Mouse (Mus musculus) embryonic facial prominence, embryonic 13.5 days (tissue): ENCODE results near the gene Trmu. TPM values are rescaled to one million over a fixed set of nuclear protein-coding genes. Genes with fewer than 3 reads are reported as not detected.

Source experiments
- ATAC-seq: fragments of 200-750 bp; cut with Nextera tagmentation; 2 replicates; pipeline ENCODE4 v1.8.0; 2017; ENCODE audit warnings: low read depth; ENCODE audit not compliant: insufficient number of reproducible peaks, insufficient read depth, low FRiP score, low TSS enrichment
- H3K27ac ChIP-seq: fragments of 300-500 bp; sonication (generic); 2 replicates; pipeline ENCODE4 v1.5.1; 2015; ENCODE audit warnings: moderate library complexity, mild to moderate bottlenecking, inconsistent platforms
- H3K27me3 ChIP-seq: fragments of 300-500 bp; sonication (generic); 2 replicates; pipeline ENCODE4 v1.6.1; 2015; ENCODE audit warnings: mild to moderate bottlenecking, inconsistent platforms
- H3K36me3 ChIP-seq: fragments of 300-500 bp; sonication (generic); 2 replicates; pipeline ENCODE4 v1.6.1; 2015; ENCODE audit warnings: mild to moderate bottlenecking, inconsistent platforms
- H3K4me1 ChIP-seq: fragments of 300-500 bp; sonication (generic); 2 replicates; pipeline ENCODE4 v1.6.1; 2015; ENCODE audit warnings: inconsistent platforms
- H3K4me2 ChIP-seq: fragments of 300-500 bp; sonication (generic); 2 replicates; pipeline ENCODE4 v1.6.1; 2015; ENCODE audit warnings: moderate library complexity, mild to moderate bottlenecking, inconsistent platforms
- H3K4me3 ChIP-seq: fragments of 300-500 bp; sonication (generic); 2 replicates; pipeline ENCODE4 v1.5.1; 2015; ENCODE audit warnings: mild to moderate bottlenecking, inconsistent platforms
- H3K9ac ChIP-seq: fragments of 300-500 bp; sonication (generic); 2 replicates; pipeline ENCODE4 v1.6.1; 2015; ENCODE audit warnings: mild to moderate bottlenecking, inconsistent platforms
- H3K9me3 ChIP-seq: fragments of 300-500 bp; sonication (generic); 2 replicates; pipeline ENCODE4 v1.6.1; 2016; ENCODE audit warnings: inconsistent platforms
- WGBS: fragments of 180-500 bp; shearing (Covaris S2); methylation state at CpG from one replicate; pipeline ENCODE4 v1.1.7; 2015; ENCODE audit warnings: mixed read lengths; 5-methylcytosine and 5-hydroxymethylcytosine counted together
- polyA plus RNA-seq: library from polyadenylated mRNA; unstranded; fragments of >200 nt; fragmentation: Nextera tagmentation; extraction: Ambion mirVana; gene quantifications from 2 replicates; pipeline ENCODE4 v1.2.1, GENCODE M21; 2015

Trmu gene
- polyA plus RNA-seq, 1 experiment from 2014 or later: 49.4 TPM

GRCm38 (mm10) chr15:85928161-85928560 lies 49.0 kb downstream of the Trmu start:
- H3K4me1 ChIP-seq: no peaks in the 10 kb centered on the region
- no peak overlapping the region for H3K27ac ChIP-seq
- 81% methylated on average over 12 of the region's 12 CpGs for WGBS
- H3K9ac ChIP-seq: no peak overlapping the region
- no peaks in the 10 kb centered on the region for H3K9me3 ChIP-seq
- H3K4me2 ChIP-seq: no peak overlapping the region
- no peaks in the 10 kb centered on the region for H3K27me3 ChIP-seq
- peaks cover 25% of the 10 kb centered on the region; the same call in 1 of the 2 replicates for H3K36me3 ChIP-seq
- H3K4me3 ChIP-seq: no peak overlapping the region
- no peak for ATAC-seq

GRCm38 (mm10) chr15:85935627-85936049 lies 56.5 kb downstream of the Trmu start:
- Histone ChIP-seq H3K4me3 (no peak overlapping the region), H3K27ac (no peak overlapping the region), H3K27me3 (no peaks in the 10 kb centered on the region), H3K9me3 (no peaks in the 10 kb centered on the region), H3K4me2 (no peak overlapping the region), H3K9ac (no peak overlapping the region), H3K4me1 (peaks cover 15% of the 10 kb centered on the region), H3K36me3 (0 out of 2 replicates have a peak, but pooled peaks cover 2% of the 10 kb centered on the region)
- no peak for ATAC-seq
- 19% methylated on average over 5 of the region's 5 CpGs for WGBS

Other genes starting within 250 kb of the Trmu start
- 2.8 and 3.3 TPM in 2 replicates for gene Ppara, start 144.3 kb upstream of the Trmu start, polyA plus RNA-seq
- 22.0 and 29.4 TPM in 2 replicates for gene Cdpf1, start 67.6 kb upstream of the Trmu start, polyA plus RNA-seq
- 0.19 and 0.25 TPM in 2 replicates for gene Pkdrej, start 57.6 kb upstream of the Trmu start, polyA plus RNA-seq
- gene Ttc38, start 47.0 kb upstream of the Trmu start, polyA plus RNA-seq: 7.3 and 7.4 TPM in 2 replicates
- gene Gtse1, start 19.6 kb upstream of the Trmu start, polyA plus RNA-seq: 25.5 and 27.2 TPM in 2 replicates
- 2.9 and 3.1 TPM in 2 replicates for gene Celsr1, start 154.5 kb downstream of the Trmu start, polyA plus RNA-seq
- 14.6 and 16.6 TPM in 2 replicates for gene Gramd4, start 178.4 kb downstream of the Trmu start, polyA plus RNA-seq